Comparison of ENCODE assay signal across 22 mouse cellular contexts in genomic region chr14:38447086-38447485, GRCm38 (mm10).
DNase-seq lines count a peak whose midpoint lies in the region; ATAC-seq lines count a peak whose summit lies in the region.
"Had no signal": no experiment of that assay in that cellular context is flagged by ENCODE, and none has a peak within 500 bp of the region (broad histone marks: within the 10 kb centered on the region; RNA-seq: fewer than 3 reads in every experiment).

No protein-coding gene starts in this region.

- no peak for ATAC-seq in inflammation-experienced regulatory T-cells, adult 6 months
- ATAC-seq: activated CD4-positive, CD25-positive, alpha-beta regulatory T cell, adult 4 months; CD4-positive, CD25-positive, alpha-beta regulatory T cell, adult 4 months; forebrain, embryonic 14.5 days; Patski had no signal

- peak; percentile 15 for DNase-seq in heart, adult 11 months
- no peak for DNase-seq in heart, adult 18-20 months
- DNase-seq in layer of hippocampus, adult 18-20 months (ENCODE audit: low spot score in 2 of 2), result peak; percentile 7 to 54
- no peak for DNase-seq in layer of hippocampus, postnatal 10 days (ENCODE audit: low spot score in 2 of 2)
- peak; percentile 21 for DNase-seq in layer of hippocampus, adult 9-11 months
- no peak for DNase-seq in layer of hippocampus, adult 9-10 months (ENCODE audit: low spot score)
- DNase-seq in layer of hippocampus, postnatal 36 days, result peak; percentile 16 to 21
- DNase-seq: adrenal gland, adult 8-10 months; adrenal gland, postnatal 14 days; adrenal gland, postnatal 36 days; B cell, adult 2 months; cerebellum, adult 11 months; cerebellum, adult 18-20 months; cerebellum, adult 8-10 months; cerebellum, adult 9-11 months; cerebellum, postnatal 36 days; embryo, embryonic 11 days had no signal

Comparison
In these comparisons a context has a peak if more than half of its experiments do, and no peak if none do; other contexts are left out.
1. DNase-seq: peak in heart, adult 11 months (single experiment), layer of hippocampus, adult 18-20 months (2 of 2), layer of hippocampus, adult 9-11 months (single experiment) and layer of hippocampus, postnatal 36 days (2 of 2); none in heart, adult 18-20 months (0 of 2), layer of hippocampus, postnatal 10 days (0 of 2) and layer of hippocampus, adult 9-10 months (single experiment).